Mouse (Mus musculus) limb, embryonic 11.5 days (tissue): ENCODE data around the gene Rbfox2. TPM values are rescaled to one million over a fixed set of nuclear protein-coding genes. Genes with fewer than 3 reads are reported as not detected.

Experiments used
- ATAC-seq: fragments of 200-750 bp; cut with Nextera tagmentation; 2 replicates; pipeline ENCODE4 v1.8.0; 2017; ENCODE audit warnings: low read depth; ENCODE audit not compliant: insufficient number of reproducible peaks, low FRiP score, low TSS enrichment
- DNase-seq: peaks from one replicate; pipeline ENCODE4 v3.0.0-alpha.2; 2015; ENCODE audit warnings: low spot score
- H3K27ac ChIP-seq: fragments of 300-500 bp; sonication (generic); replicated peaks from 2 replicates; pipeline ENCODE4 v1.5.1; 2014; ENCODE audit warnings: low read depth, mild to moderate bottlenecking, low read length
- H3K27me3 ChIP-seq: fragments of 300-500 bp; sonication (generic); 2 replicates; pipeline ENCODE4 v1.6.1; 2014; ENCODE audit warnings: mild to moderate bottlenecking, low read length, mixed read lengths; ENCODE audit not compliant: control insufficient read depth, insufficient read depth
- H3K36me3 ChIP-seq: fragments of 300-500 bp; sonication (generic); 2 replicates; pipeline ENCODE4 v1.6.1; 2014; ENCODE audit warnings: mild to moderate bottlenecking, low read length, moderate library complexity, mixed read lengths; ENCODE audit not compliant: control insufficient read depth, insufficient read depth
- H3K4me1 ChIP-seq: fragments of 300-500 bp; sonication (generic); 2 replicates; pipeline ENCODE4 v1.6.1; 2014; ENCODE audit warnings: low read length, mixed read lengths; ENCODE audit not compliant: control insufficient read depth, insufficient read depth
- H3K4me2 ChIP-seq: fragments of 300-500 bp; sonication (generic); 2 replicates; pipeline ENCODE4 v1.6.1; 2014; ENCODE audit warnings: low read depth, mild to moderate bottlenecking, moderate library complexity; ENCODE audit not compliant: severe bottlenecking
- H3K4me3 ChIP-seq: fragments of 300-500 bp; sonication (generic); 2 replicates; pipeline ENCODE4 v1.5.1; 2014; ENCODE audit warnings: low read depth, low read length
- H3K9ac ChIP-seq: fragments of 300-500 bp; sonication (generic); 2 replicates; pipeline ENCODE4 v1.6.1; 2014; ENCODE audit warnings: mild to moderate bottlenecking, low read length
- H3K9me3 ChIP-seq: fragments of 300-500 bp; sonication (generic); 2 replicates; pipeline ENCODE4 v1.6.1; 2016; ENCODE audit warnings: low read length; ENCODE audit not compliant: control insufficient read depth
- WGBS: fragments of 180-500 bp; shearing (Covaris S2); extraction: QIAGEN DNeasy Blood & Tissue Kit; methylation state at CpG from one replicate; pipeline ENCODE4 v1.1.7; 2014; 5-methylcytosine and 5-hydroxymethylcytosine counted together
- polyA plus RNA-seq: library from polyadenylated mRNA; unstranded; fragments of >200 nt; fragmentation: Nextera tagmentation; extraction: Ambion mirVana; gene quantifications from 2 replicates; pipeline ENCODE4 v1.2.1, GENCODE M21; 2014

Gene Rbfox2
- polyA plus RNA-seq, 1 experiment from 2014 or later = 71.5 TPM

DNA sequence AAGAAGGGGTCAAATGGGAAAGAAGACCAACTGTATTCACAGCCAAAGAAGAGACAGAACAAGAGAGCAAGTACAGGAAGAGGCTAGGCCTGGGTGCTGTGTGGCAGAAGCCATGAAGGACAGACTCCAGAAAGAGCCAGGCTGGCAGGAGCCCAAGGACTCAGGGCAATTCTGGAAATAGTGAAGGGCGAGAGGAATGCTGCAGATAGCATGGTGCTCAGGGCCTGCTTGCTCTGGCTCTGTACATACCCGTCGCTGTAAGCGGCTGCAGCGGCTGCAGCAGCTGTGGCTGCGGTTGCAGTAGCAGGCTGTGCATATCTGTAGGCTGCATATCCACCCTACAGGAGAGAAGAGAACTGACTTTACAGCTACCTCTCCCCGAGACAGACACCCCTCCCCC, 221.0 kb downstream of the Rbfox2 start:
- H3K27me3 ChIP-seq = no peaks in the 10 kb centered on the region
- 94% methylated on average over 7 of the region's 7 CpGs for WGBS
- no peak for DNase-seq
- H3K27ac ChIP-seq = no peak overlapping the region
- H3K9ac ChIP-seq = no peak overlapping the region
- no peak overlapping the region for H3K4me2 ChIP-seq
- no peak for ATAC-seq
- peaks cover 4% of the 10 kb centered on the region; the same call in 1 of the 2 replicates for H3K36me3 ChIP-seq
- no peaks in the 10 kb centered on the region for H3K9me3 ChIP-seq
- no peak overlapping the region for H3K4me3 ChIP-seq
- H3K4me1 ChIP-seq = no peaks in the 10 kb centered on the region

DNA sequence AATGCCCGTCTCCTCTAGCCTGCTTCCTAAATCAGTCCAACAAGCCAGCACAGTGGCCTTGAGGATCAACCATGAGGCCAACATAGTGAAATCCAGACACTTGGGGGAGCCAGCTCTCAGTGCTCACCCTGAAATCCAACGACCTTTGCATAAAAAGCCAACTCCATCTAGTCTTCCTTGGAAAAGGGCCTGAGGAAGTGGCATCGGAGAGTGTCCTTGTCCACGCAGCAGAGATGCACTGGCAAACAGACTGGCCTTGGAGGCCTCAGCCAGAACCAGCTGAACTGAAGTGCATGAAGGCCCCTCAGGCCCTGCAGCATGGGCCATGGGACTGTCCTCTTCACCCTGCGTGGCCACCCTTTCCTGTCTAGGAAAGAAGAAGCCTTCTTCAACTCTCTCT, 225.3 kb downstream of the Rbfox2 start:
- H3K9me3 ChIP-seq = no peaks in the 10 kb centered on the region
- no peak overlapping the region for H3K27ac ChIP-seq
- DNase-seq (no peak), ATAC-seq (no peak)
- no peak overlapping the region for H3K4me3 ChIP-seq
- peaks cover 11% of the 10 kb centered on the region; the same call in 1 of the 2 replicates for H3K36me3 ChIP-seq
- H3K4me1 ChIP-seq = no peaks in the 10 kb centered on the region
- H3K27me3 ChIP-seq = no peaks in the 10 kb centered on the region
- H3K4me2 ChIP-seq = no peak overlapping the region
- 82% methylated on average over 5 of the region's 5 CpGs for WGBS
- H3K9ac ChIP-seq = no peak overlapping the region

- Histone ChIP-seq H3K4me3 (no peak overlapping the region), H3K27ac (no peak overlapping the region), H3K4me1 (no peaks in the 10 kb centered on the region), H3K27me3 (no peaks in the 10 kb centered on the region), H3K9me3 (no peaks in the 10 kb centered on the region), H3K4me2 (no peak overlapping the region), H3K36me3 (peaks cover 11% of the 10 kb centered on the region; the same call in 1 of the 2 replicates), H3K9ac (no peak overlapping the region)
- ATAC-seq (no peak), DNase-seq (no peak)
- WGBS = 82% methylated on average over 14 of the region's 14 CpGs
These were observed 226.0 kb downstream of the Rbfox2 start for GRCm38 (mm10) chr15:77080684-77081254.

DNA sequence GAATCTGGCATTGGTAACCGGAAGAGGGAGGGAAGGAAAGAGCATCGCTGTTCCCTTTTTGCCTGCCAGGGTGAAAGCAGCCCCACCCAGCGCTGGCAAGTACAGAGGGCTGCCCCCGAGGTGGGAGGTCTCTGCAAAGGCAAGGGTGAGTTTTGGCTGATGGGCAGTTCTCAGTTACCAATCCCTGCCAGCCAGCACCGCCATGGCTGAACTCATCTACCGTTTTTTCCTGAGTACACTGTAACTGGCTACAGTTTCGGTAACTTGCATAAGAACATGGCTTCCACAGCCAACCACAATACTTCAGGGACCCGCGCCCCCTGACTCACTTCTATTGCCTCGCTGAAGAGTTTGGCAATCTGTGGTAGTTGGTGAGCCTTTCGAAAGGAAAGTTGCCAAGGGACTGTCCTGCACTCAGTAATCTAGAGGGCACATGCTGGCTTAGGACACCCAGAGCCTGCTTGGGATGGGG, 226.9 kb downstream of the Rbfox2 start:
- Histone ChIP-seq H3K27ac (no peak overlapping the region), H3K27me3 (no peaks in the 10 kb centered on the region), H3K36me3 (peaks cover 11% of the 10 kb centered on the region; the same call in 1 of the 2 replicates), H3K4me2 (no peak overlapping the region), H3K9me3 (no peaks in the 10 kb centered on the region), H3K4me1 (no peaks in the 10 kb centered on the region), H3K4me3 (no peak overlapping the region), H3K9ac (no peak overlapping the region)
- DNase-seq = no peak
- no peak for ATAC-seq
- 76% methylated on average over 11 of the region's 11 CpGs for WGBS

DNA sequence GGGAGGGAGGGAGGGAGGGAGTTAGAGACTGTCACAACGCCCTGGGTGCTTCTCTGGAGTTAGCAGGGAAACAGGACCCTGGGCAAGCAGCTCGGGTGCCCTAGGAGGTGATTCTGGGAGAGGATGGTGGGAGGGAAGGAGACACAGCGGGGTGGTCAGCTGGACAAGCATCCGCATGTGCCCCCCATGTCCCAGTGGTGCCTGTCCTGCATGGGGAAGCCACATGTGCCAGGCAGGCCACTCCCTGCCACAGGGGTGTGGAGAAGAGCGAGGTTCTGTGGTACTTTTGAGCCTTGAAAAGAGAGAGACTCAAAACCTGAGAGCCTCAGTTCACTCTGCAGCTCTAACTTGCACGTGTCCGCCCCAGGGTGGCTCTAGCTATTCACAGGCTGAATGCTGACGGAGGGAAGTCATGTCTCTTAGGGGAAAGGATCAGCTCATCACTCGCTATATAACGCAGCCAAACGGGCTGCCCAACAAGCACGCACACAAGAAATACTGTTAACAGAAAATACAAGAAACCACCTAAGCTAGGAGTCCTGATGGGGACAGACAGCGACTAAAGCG, 227.5 kb downstream of the Rbfox2 start:
- H3K27ac ChIP-seq = no peak overlapping the region

GRCm38 (mm10) chr15:77078786-77079185, 228.0 kb downstream of the Rbfox2 start:
- ATAC-seq = no peak
- H3K4me1 ChIP-seq = no peaks in the 10 kb centered on the region
- no peak overlapping the region for H3K4me3 ChIP-seq
- H3K27ac ChIP-seq = no peak overlapping the region
- no peaks in the 10 kb centered on the region for H3K9me3 ChIP-seq
- H3K27me3 ChIP-seq = no peaks in the 10 kb centered on the region
- peaks cover 11% of the 10 kb centered on the region; the same call in 1 of the 2 replicates for H3K36me3 ChIP-seq
- 72% methylated on average over 3 of the region's 3 CpGs for WGBS
- DNase-seq = no peak
- H3K4me2 ChIP-seq = no peak overlapping the region
- no peak overlapping the region for H3K9ac ChIP-seq

More for the DNA sequence above, 227.5 kb downstream of the Rbfox2 start:
- Histone ChIP-seq H3K27me3 (no peaks in the 10 kb centered on the region), H3K9ac (no peak overlapping the region), H3K36me3 (peaks cover 11% of the 10 kb centered on the region; the same call in 1 of the 2 replicates), H3K9me3 (no peaks in the 10 kb centered on the region), H3K4me1 (no peaks in the 10 kb centered on the region), H3K4me3 (no peak overlapping the region), H3K4me2 (no peak overlapping the region)
- WGBS = 81% methylated on average over 14 of the region's 14 CpGs
- ATAC-seq (no peak), DNase-seq (no peak)

- Histone ChIP-seq H3K36me3 (peaks cover 11% of the 10 kb centered on the region; the same call in 1 of the 2 replicates), H3K4me2 (no peak overlapping the region), H3K27me3 (no peaks in the 10 kb centered on the region), H3K27ac (no peak overlapping the region), H3K4me3 (no peak overlapping the region), H3K4me1 (no peaks in the 10 kb centered on the region), H3K9me3 (no peaks in the 10 kb centered on the region), H3K9ac (no peak overlapping the region)
- no peak for DNase-seq
- 94% methylated on average over 9 of the region's 9 CpGs for WGBS
- no peak for ATAC-seq
These were observed 228.9 kb downstream of the Rbfox2 start for GRCm38 (mm10) chr15:77077906-77078305.

DNA sequence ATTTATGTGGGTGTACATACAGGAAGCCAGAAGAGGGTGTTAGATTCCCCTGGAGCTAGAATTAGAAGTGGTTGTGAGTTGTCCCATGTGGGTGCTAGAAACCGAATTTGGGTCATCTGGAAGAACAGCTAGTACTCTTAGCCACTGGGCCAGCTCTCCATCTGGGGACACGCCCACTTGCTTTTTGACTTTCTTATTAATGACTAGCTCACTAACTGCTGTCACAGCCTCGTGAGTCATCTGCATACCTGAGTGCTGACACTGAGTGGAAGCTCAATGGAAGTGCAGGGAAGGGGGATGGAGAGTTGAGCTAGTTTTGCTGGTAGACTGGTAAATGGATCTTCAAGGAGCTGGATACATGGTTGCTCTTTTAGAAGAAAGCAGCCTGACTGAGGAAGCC, 230.3 kb downstream of the Rbfox2 start:
- H3K27me3 ChIP-seq = no peaks in the 10 kb centered on the region
- ATAC-seq (no peak), DNase-seq (no peak)
- no peak overlapping the region for H3K9ac ChIP-seq
- H3K4me3 ChIP-seq = no peak overlapping the region
- H3K4me2 ChIP-seq = no peak overlapping the region
- 83% methylated on average over 3 of the region's 3 CpGs for WGBS
- no peaks in the 10 kb centered on the region for H3K9me3 ChIP-seq
- H3K4me1 ChIP-seq = 0 out of 2 replicates have a peak, but pooled peaks cover 3% of the 10 kb centered on the region
- no peak overlapping the region for H3K27ac ChIP-seq
- H3K36me3 ChIP-seq = peaks cover 7% of the 10 kb centered on the region; the same call in 1 of the 2 replicates
